21 mouse cellular contexts compared by ENCODE assay signal in the genomic region with DNA sequence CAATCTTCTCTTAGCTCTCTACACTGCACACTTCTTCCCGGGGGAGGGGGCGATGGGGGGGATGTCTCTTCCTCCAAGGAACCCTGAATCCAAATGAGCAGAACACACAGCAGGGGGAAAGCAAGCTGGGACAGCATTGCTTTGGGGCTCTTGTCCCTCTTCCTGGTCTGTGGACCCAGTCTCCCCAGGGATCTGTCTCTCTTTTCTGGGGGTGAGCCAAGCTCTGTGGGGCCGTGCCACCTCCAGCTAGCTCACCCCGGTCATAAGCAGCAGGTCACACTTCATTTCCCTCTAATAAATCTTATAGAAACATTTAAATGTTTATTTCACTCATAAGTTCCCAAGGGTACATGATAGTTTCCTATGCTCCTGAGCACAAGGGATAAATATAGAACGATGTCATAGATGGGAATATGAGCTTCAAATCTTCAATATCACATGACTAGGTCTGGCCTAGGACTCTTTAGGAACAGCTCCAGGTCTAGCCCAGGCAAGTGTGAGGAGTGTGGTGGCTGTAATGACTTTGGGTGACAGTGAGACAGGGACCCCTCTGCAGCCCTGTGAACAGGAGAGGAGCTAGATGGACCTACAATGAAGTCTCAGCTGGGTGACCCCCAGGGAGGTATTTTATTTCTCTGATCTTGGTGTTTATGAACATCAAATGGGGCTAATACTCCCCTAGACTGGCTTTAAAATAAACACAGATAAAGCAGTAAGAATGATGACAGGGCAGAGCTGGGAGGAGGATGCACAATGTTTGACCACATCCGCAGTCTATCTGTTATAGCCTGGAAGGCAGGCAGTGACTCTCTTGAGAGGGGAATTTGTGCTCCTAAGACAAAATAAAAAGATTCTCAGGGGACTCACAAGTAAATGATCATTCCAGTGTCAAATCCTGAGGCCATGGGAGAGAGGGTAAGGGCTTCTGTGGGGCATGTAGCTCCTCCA. TPM values are rescaled to one million over a fixed set of nuclear protein-coding genes. Genes with fewer than 3 reads are reported as not detected.
A peak's percentile ranks its signal among the peaks of the same experiment; 100 is the strongest.
DNase-seq lines count a peak whose midpoint lies in the region; ATAC-seq and TF ChIP-seq lines count a peak whose summit lies in the region.
"Had no signal": no experiment of that assay in that cellular context is flagged by ENCODE, and none has a peak within 500 bp of the region (broad histone marks: within the 10 kb centered on the region; RNA-seq: fewer than 3 reads in every experiment).

No protein-coding gene starts in this region.

- no peak for TF ChIP-seq EP300 in heart, postnatal 0 days (IDR thresholded peaks at IDR 0.05; ENCODE audit: low read depth)

- no peaks in the 10 kb centered on the region for H3K27me3 ChIP-seq in heart, postnatal 0 days (ENCODE audit: control insufficient read depth, insufficient read depth, low read length)
- H3K27me3 ChIP-seq in heart, embryonic 11.5 days (ENCODE audit: control insufficient read depth, insufficient read depth, low read length) = no peaks in the 10 kb centered on the region
- H3K27me3 ChIP-seq in kidney, embryonic 14.5 days (ENCODE audit: control insufficient read depth, insufficient read depth, low read length) = no peaks in the 10 kb centered on the region
- H3K27me3 ChIP-seq: hindbrain, embryonic 13.5 days; intestine, embryonic 15.5 days; Patski had no signal

- no peak for TF ChIP-seq CTCF in heart, postnatal 0 days (IDR thresholded peaks at IDR 0.05; ENCODE audit: low read depth)

- no peaks in the 10 kb centered on the region for H3K36me3 ChIP-seq in heart, postnatal 0 days (replicated peaks; ENCODE audit: control insufficient read depth, insufficient read depth, low read length)
- H3K36me3 ChIP-seq in heart, embryonic 11.5 days (ENCODE audit: control insufficient read depth, insufficient read depth, low read length) = no peaks in the 10 kb centered on the region
- no peaks in the 10 kb centered on the region for H3K36me3 ChIP-seq in kidney, embryonic 14.5 days (ENCODE audit: control insufficient read depth, insufficient read depth, low read length)
- H3K36me3 ChIP-seq: forebrain, embryonic 10.5 days; hindbrain, embryonic 13.5 days; intestine, embryonic 15.5 days; liver, embryonic 15.5 days had no signal

- H3K4me3 ChIP-seq in heart, postnatal 0 days (ENCODE audit: low read depth, low read length) = no peak overlapping the region
- H3K4me3 ChIP-seq in heart, embryonic 11.5 days (ENCODE audit: low read depth, low read length) = no peak overlapping the region
- H3K4me3 ChIP-seq in kidney, embryonic 14.5 days (ENCODE audit: low read length) = no peak overlapping the region
- H3K4me3 ChIP-seq: forebrain, embryonic 10.5 days; hindbrain, embryonic 13.5 days; intestine, embryonic 15.5 days; liver, embryonic 15.5 days had no signal

- DNase-seq in heart, postnatal 0 days (ENCODE audit: low spot score) = no peak
- peak; percentile 34 for DNase-seq in testis, postnatal 10 days (ENCODE audit: low spot score)
- DNase-seq in testis, postnatal 14 days (ENCODE audit: low spot score) = no peak
- peak; percentile 24 for DNase-seq in induced T-regulatory cell, adult 2 months (ENCODE audit: low read depth)
- DNase-seq in left cerebral cortex, adult 11 months (ENCODE audit: low spot score) = no peak
- no peak for DNase-seq in urinary bladder, postnatal 36 days (ENCODE audit: low spot score in 2 of 2)
- DNase-seq: adrenal gland, postnatal 25 days; cerebellum, adult 11-12 months; cerebellum, postnatal 14 days; heart, adult 18-20 months; heart, postnatal 14 days; kidney, adult 9 months; thymus, postnatal 14 days had no signal

- H3K4me1 ChIP-seq in heart, postnatal 0 days (ENCODE audit: control insufficient read depth, insufficient read depth) = peaks cover 6% of the 10 kb centered on the region
- H3K4me1 ChIP-seq in heart, embryonic 11.5 days (ENCODE audit: control insufficient read depth, insufficient read depth, low read length) = peaks cover under 1% of the 10 kb centered on the region
- H3K4me1 ChIP-seq in kidney, embryonic 14.5 days (ENCODE audit: control insufficient read depth, insufficient read depth, low read length) = 0 out of 2 replicates have a peak, but pooled peaks cover under 1% of the 10 kb centered on the region
- H3K4me1 ChIP-seq: forebrain, embryonic 10.5 days; hindbrain, embryonic 13.5 days had no signal

- ATAC-seq in heart, postnatal 0 days (ENCODE audit: insufficient read depth, low read depth) = peak; percentile 24; the same call in 1 of the 2 replicates
- ATAC-seq in heart, embryonic 11.5 days (replicated peaks; ENCODE audit: insufficient number of reproducible peaks, low FRiP score, low TSS enrichment) = no peak
- no peak for ATAC-seq in kidney, embryonic 14.5 days (ENCODE audit: low FRiP score, low TSS enrichment)
- ATAC-seq: intestine, embryonic 15.5 days; midbrain, embryonic 16.5 days; Patski had no signal

- no peaks in the 10 kb centered on the region for H3K9me3 ChIP-seq in heart, postnatal 0 days (replicated peaks; ENCODE audit: control insufficient read depth, low read length)
- no peaks in the 10 kb centered on the region for H3K9me3 ChIP-seq in heart, embryonic 11.5 days (replicated peaks; ENCODE audit: control insufficient read depth, low read length)
- no peaks in the 10 kb centered on the region for H3K9me3 ChIP-seq in kidney, embryonic 14.5 days (ENCODE audit: control insufficient read depth, low read length)
- H3K9me3 ChIP-seq: forebrain, embryonic 10.5 days; hindbrain, embryonic 13.5 days; intestine, embryonic 15.5 days; liver, embryonic 15.5 days had no signal

- 76% methylated on average over 6 of the region's 6 CpGs for WGBS in heart, postnatal 0 days
- 85% methylated on average over 6 of the region's 6 CpGs for WGBS in heart, embryonic 11.5 days (ENCODE audit: insufficient replicate concordance)
- 77% methylated on average over 6 of the region's 6 CpGs for WGBS in kidney, embryonic 14.5 days

- H3K27ac ChIP-seq in heart, postnatal 0 days (ENCODE audit: low read depth) = no peak overlapping the region
- no peak overlapping the region for H3K27ac ChIP-seq in heart, embryonic 11.5 days (ENCODE audit: low read depth, low read length)
- no peak overlapping the region for H3K27ac ChIP-seq in kidney, embryonic 14.5 days (ENCODE audit: low read depth, low read length)
- H3K27ac ChIP-seq: forebrain, embryonic 10.5 days; hindbrain, embryonic 13.5 days; intestine, embryonic 15.5 days; liver, embryonic 15.5 days had no signal

- no peak overlapping the region for H3K4me2 ChIP-seq in heart, postnatal 0 days (ENCODE audit: low read depth, low read length)
- H3K4me2 ChIP-seq in heart, embryonic 11.5 days = no peak overlapping the region
- no peak overlapping the region for H3K4me2 ChIP-seq in kidney, embryonic 14.5 days (replicated peaks; ENCODE audit: low read depth, low read length)
- H3K4me2 ChIP-seq: hindbrain, embryonic 13.5 days; intestine, embryonic 15.5 days; liver, embryonic 15.5 days had no signal

- no peak overlapping the region for H3K9ac ChIP-seq in heart, postnatal 0 days (replicated peaks; ENCODE audit: low read depth, low read length)
- H3K9ac ChIP-seq in heart, embryonic 11.5 days (ENCODE audit: low read depth, low read length) = no peak overlapping the region
- H3K9ac ChIP-seq in kidney, embryonic 14.5 days (ENCODE audit: low read depth, low read length) = no peak overlapping the region
- H3K9ac ChIP-seq: hindbrain, embryonic 13.5 days; intestine, embryonic 15.5 days; liver, embryonic 15.5 days had no signal

RNA-seq across cellular contexts. Expression of gene Mrvi1, which starts 46.2 kb away (rescaled TPM):
- total RNA-seq in heart, postnatal 0 days (2014; rRNA removed; ENCODE audit: low replicate concordance) = 6.5 and 7.6 TPM in 2 replicates
- 3.1 and 3.5 TPM in 2 replicates for polyA plus RNA-seq in heart, postnatal 0 days (2015; fragmentation: Nextera tagmentation; extraction: Ambion mirVana)
- polyA plus RNA-seq in heart, embryonic 11.5 days (2014; fragmentation: Nextera tagmentation; extraction: Ambion mirVana) = 6.6 and 7.4 TPM in 2 replicates
- 8.0 and 15.1 TPM in 2 replicates for polyA plus RNA-seq in kidney, embryonic 14.5 days (2014; fragmentation: Nextera tagmentation; extraction: Ambion mirVana)

Comparison
In these comparisons a context has a peak if more than half of its experiments do, and no peak if none do; other contexts are left out.
1. DNase-seq: peak in testis, postnatal 10 days (single experiment) and induced T-regulatory cell, adult 2 months (single experiment); none in heart, postnatal 0 days (single experiment), testis, postnatal 14 days (single experiment), left cerebral cortex, adult 11 months (single experiment) and urinary bladder, postnatal 36 days (0 of 2).